Mouse (Mus musculus): ENCODE measurements around the gene Fam76a. TPM values are rescaled to one million over a fixed set of nuclear protein-coding genes. Genes with fewer than 3 reads are reported as not detected.

The Fam76a gene
- polyA plus RNA-seq, 1 experiment from 2014 or later, result 47.3 TPM

GRCm38 (mm10) chr4:132961866-132962265 lies 39.5 kb upstream of the Fam76a start:
- H3K4me2 ChIP-seq (ENCODE audit: low read depth, low read length), result no peak overlapping the region
- peaks cover 12% of the 10 kb centered on the region for H3K4me1 ChIP-seq (ENCODE audit: control insufficient read depth, insufficient read depth, low read length)
- H3K9me3 ChIP-seq (ENCODE audit: control insufficient read depth, low read length), result no peaks in the 10 kb centered on the region
- no peak overlapping the region for H3K9ac ChIP-seq (ENCODE audit: low read depth, low read length)
- ATAC-seq (ENCODE audit: low read depth) (no peak), DNase-seq (ENCODE audit: low spot score) (no peak)
- no peak overlapping the region for H3K27ac ChIP-seq (replicated peaks; ENCODE audit: low read depth, low read length)
- H3K4me3 ChIP-seq (ENCODE audit: low read depth, low read length), result no peak overlapping the region
- no peaks in the 10 kb centered on the region for H3K27me3 ChIP-seq (replicated peaks; ENCODE audit: control insufficient read depth, insufficient read depth, low read length)
- no peaks in the 10 kb centered on the region for H3K36me3 ChIP-seq (ENCODE audit: control insufficient read depth, insufficient read depth, low read length)
- 67% methylated on average over 5 of the region's 5 CpGs for WGBS

DNA sequence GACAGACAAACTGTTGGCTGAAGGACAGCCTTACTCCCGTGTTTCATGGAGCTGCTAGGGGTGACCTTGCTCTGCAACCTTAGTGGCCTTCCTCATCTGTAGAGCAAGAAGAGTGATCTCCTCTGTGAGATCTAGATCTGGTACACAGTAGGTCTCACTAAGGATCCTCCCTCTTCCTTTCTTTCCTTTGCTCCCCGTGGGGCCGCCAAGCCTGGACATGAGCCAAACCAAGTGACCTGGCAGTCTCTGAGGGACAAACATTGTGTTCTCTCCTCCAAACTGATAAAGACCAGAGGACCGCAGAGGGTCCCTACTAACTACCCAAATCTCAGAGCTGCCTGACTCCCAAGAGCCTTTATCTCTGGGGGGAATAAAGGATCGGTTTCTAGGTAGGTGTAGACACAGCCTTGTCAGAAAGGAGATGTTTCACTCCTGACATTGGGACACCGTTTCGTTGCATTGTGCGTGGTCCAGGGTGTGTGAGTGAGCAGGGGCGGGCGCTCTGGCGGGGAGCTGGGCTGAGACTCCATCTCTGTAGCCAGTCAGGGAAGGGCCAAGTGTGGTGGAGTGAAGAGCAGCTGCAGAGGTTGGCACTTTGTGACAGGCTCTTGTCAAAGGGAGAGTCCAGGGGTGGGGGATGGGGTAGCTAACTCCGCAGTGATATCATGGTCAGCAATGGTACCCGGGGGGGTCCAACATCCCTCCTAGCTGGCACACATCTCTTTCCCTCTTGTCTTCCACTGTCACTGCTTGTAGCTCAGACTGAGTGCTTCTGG lies 38.7 kb upstream of the Fam76a start:
- no peak overlapping the region for H3K4me2 ChIP-seq (ENCODE audit: low read depth, low read length)
- DNase-seq (ENCODE audit: low spot score), result no peak
- H3K4me3 ChIP-seq (ENCODE audit: low read depth, low read length), result no peak overlapping the region
- no peaks in the 10 kb centered on the region for H3K9me3 ChIP-seq (ENCODE audit: control insufficient read depth, low read length)
- no peak overlapping the region for H3K9ac ChIP-seq (ENCODE audit: low read depth, low read length)
- no peaks in the 10 kb centered on the region for H3K27me3 ChIP-seq (replicated peaks; ENCODE audit: control insufficient read depth, insufficient read depth, low read length)
- H3K36me3 ChIP-seq (ENCODE audit: control insufficient read depth, insufficient read depth, low read length), result no peaks in the 10 kb centered on the region
- 59% methylated on average over 13 of the region's 13 CpGs for WGBS
- ATAC-seq (ENCODE audit: low read depth), result no peak
- H3K27ac ChIP-seq (replicated peaks; ENCODE audit: low read depth, low read length), result no peak overlapping the region
- peaks cover 12% of the 10 kb centered on the region for H3K4me1 ChIP-seq (ENCODE audit: control insufficient read depth, insufficient read depth, low read length)

- Histone ChIP-seq H3K9me3 (ENCODE audit: control insufficient read depth, low read length) (no peaks in the 10 kb centered on the region), H3K36me3 (ENCODE audit: control insufficient read depth, insufficient read depth, low read length) (no peaks in the 10 kb centered on the region), H3K27ac (replicated peaks; ENCODE audit: low read depth, low read length) (no peak overlapping the region), H3K27me3 (replicated peaks; ENCODE audit: control insufficient read depth, insufficient read depth, low read length) (no peaks in the 10 kb centered on the region), H3K4me2 (ENCODE audit: low read depth, low read length) (no peak overlapping the region), H3K4me3 (ENCODE audit: low read depth, low read length) (no peak overlapping the region), H3K9ac (ENCODE audit: low read depth, low read length) (no peak overlapping the region), H3K4me1 (ENCODE audit: control insufficient read depth, insufficient read depth, low read length) (peaks cover 12% of the 10 kb centered on the region)
- WGBS, result 57% methylated on average over 5 of the region's 5 CpGs
- DNase-seq (ENCODE audit: low spot score) (no peak), ATAC-seq (ENCODE audit: low read depth) (no peak)
Measured at GRCm38 (mm10) chr4:132960313-132960712, 38.0 kb upstream of the Fam76a start.

- no peak for ATAC-seq (ENCODE audit: low read depth)
- H3K9me3 ChIP-seq (ENCODE audit: control insufficient read depth, low read length), result no peaks in the 10 kb centered on the region
- 41% methylated on average over 3 of the region's 3 CpGs for WGBS
- H3K36me3 ChIP-seq (ENCODE audit: control insufficient read depth, insufficient read depth, low read length), result no peaks in the 10 kb centered on the region
- no peak overlapping the region for H3K4me3 ChIP-seq (ENCODE audit: low read depth, low read length)
- H3K27me3 ChIP-seq (replicated peaks; ENCODE audit: control insufficient read depth, insufficient read depth, low read length), result no peaks in the 10 kb centered on the region
- H3K9ac ChIP-seq (ENCODE audit: low read depth, low read length), result no peak overlapping the region
- no peak for DNase-seq (ENCODE audit: low spot score)
- peaks cover 12% of the 10 kb centered on the region for H3K4me1 ChIP-seq (ENCODE audit: control insufficient read depth, insufficient read depth, low read length)
- peak overlapping the region; percentile 78; the same call in 1 of the 2 replicates for H3K27ac ChIP-seq (replicated peaks; ENCODE audit: low read depth, low read length)
- H3K4me2 ChIP-seq (ENCODE audit: low read depth, low read length), result no peak overlapping the region
Measured at GRCm38 (mm10) chr4:132959679-132960045, 37.3 kb upstream of the Fam76a start.

GRCm38 (mm10) chr4:132958741-132959678 lies 36.7 kb upstream of the Fam76a start:
- no peaks in the 10 kb centered on the region for H3K9me3 ChIP-seq (ENCODE audit: control insufficient read depth, low read length)
- peak; percentile 87 for ATAC-seq (ENCODE audit: low read depth)
- no peaks in the 10 kb centered on the region for H3K27me3 ChIP-seq (replicated peaks; ENCODE audit: control insufficient read depth, insufficient read depth, low read length)
- 11% methylated on average over 10 of the region's 10 CpGs for WGBS
- peak; percentile 86 for DNase-seq (ENCODE audit: low spot score)
- no peak overlapping the region for H3K4me3 ChIP-seq (ENCODE audit: low read depth, low read length)
- H3K27ac ChIP-seq (replicated peaks; ENCODE audit: low read depth, low read length), result peak overlapping the region; percentile 78
- H3K4me2 ChIP-seq (ENCODE audit: low read depth, low read length), result 0 out of 2 replicates have a peak overlapping the region, but pooled peaks have one; percentile 12
- H3K4me1 ChIP-seq (ENCODE audit: control insufficient read depth, insufficient read depth, low read length), result peaks cover 12% of the 10 kb centered on the region
- H3K9ac ChIP-seq (ENCODE audit: low read depth, low read length), result no peak overlapping the region
- H3K36me3 ChIP-seq (ENCODE audit: control insufficient read depth, insufficient read depth, low read length), result no peaks in the 10 kb centered on the region

DNA sequence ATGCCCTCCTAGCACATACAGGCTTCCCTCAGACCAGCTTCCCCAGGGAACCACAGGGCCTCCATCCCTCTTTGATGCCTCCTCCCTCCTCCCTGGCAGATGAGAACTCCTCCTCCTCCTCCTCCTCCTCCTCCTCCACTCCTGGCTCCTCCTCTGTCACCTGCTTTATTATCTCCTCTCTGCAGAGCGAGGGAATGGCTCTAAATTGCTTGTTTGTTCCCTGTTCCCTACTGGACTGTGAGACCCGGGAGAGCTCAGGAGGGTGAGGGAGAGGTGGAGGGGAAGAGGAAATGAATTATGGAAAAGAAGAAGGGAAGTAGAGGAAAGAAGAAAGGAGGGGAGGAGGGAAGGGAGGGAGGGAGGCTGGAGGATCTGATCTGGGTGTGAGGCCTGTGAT lies 33.0 kb upstream of the Fam76a start:
- Histone ChIP-seq H3K27ac (replicated peaks; ENCODE audit: low read depth, low read length) (no peak overlapping the region), H3K4me2 (ENCODE audit: low read depth, low read length) (no peak overlapping the region), H3K4me1 (ENCODE audit: control insufficient read depth, insufficient read depth, low read length) (peaks cover 7% of the 10 kb centered on the region), H3K9ac (ENCODE audit: low read depth, low read length) (no peak overlapping the region), H3K27me3 (replicated peaks; ENCODE audit: control insufficient read depth, insufficient read depth, low read length) (no peaks in the 10 kb centered on the region), H3K4me3 (ENCODE audit: low read depth, low read length) (no peak overlapping the region), H3K9me3 (ENCODE audit: control insufficient read depth, low read length) (no peaks in the 10 kb centered on the region), H3K36me3 (ENCODE audit: control insufficient read depth, insufficient read depth, low read length) (no peaks in the 10 kb centered on the region)
- no peak for DNase-seq (ENCODE audit: low spot score)
- WGBS, result 38% methylated on average over 2 of the region's 2 CpGs
- no peak for ATAC-seq (ENCODE audit: low read depth)

GRCm38 (mm10) chr4:132954530-132955394 lies 32.4 kb upstream of the Fam76a start:
- Histone ChIP-seq H3K27me3 (replicated peaks; ENCODE audit: control insufficient read depth, insufficient read depth, low read length) (no peaks in the 10 kb centered on the region), H3K4me3 (ENCODE audit: low read depth, low read length) (no peak overlapping the region), H3K36me3 (ENCODE audit: control insufficient read depth, insufficient read depth, low read length) (no peaks in the 10 kb centered on the region), H3K9ac (ENCODE audit: low read depth, low read length) (no peak overlapping the region), H3K27ac (replicated peaks; ENCODE audit: low read depth, low read length) (no peak overlapping the region), H3K9me3 (ENCODE audit: control insufficient read depth, low read length) (no peaks in the 10 kb centered on the region), H3K4me2 (ENCODE audit: low read depth, low read length) (no peak overlapping the region), H3K4me1 (ENCODE audit: control insufficient read depth, insufficient read depth, low read length) (peaks cover 12% of the 10 kb centered on the region)
- 62% methylated on average over 7 of the region's 7 CpGs for WGBS
- no peak for DNase-seq (ENCODE audit: low spot score)
- no peak for ATAC-seq (ENCODE audit: low read depth)

DNA sequence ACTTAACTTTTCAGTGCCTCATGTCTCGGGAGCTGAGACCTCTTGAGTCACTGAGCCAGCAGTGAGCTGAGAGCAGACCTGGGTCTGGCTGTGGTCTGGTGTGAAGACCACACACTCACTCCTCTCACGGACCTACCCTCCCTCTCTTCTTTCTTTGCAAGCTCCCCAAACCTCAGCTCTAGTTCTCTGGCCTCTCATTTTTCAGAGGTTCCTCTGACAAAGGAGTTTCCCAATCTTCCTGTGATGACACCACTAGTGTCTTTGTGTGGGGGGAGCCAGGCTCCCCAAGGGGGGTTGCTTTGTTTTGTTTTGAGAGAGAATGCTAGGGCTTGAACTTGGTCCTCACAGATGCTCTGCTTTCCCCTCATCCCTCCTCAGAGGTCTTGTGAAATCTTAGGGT lies 28.6 kb upstream of the Fam76a start:
- no peak overlapping the region for H3K27ac ChIP-seq (replicated peaks; ENCODE audit: low read depth, low read length)
- peaks cover 16% of the 10 kb centered on the region for H3K4me1 ChIP-seq (ENCODE audit: control insufficient read depth, insufficient read depth, low read length)
- DNase-seq (ENCODE audit: low spot score) (no peak), ATAC-seq (ENCODE audit: low read depth) (no peak)
- H3K4me2 ChIP-seq (ENCODE audit: low read depth, low read length), result no peak overlapping the region
- no peaks in the 10 kb centered on the region for H3K36me3 ChIP-seq (ENCODE audit: control insufficient read depth, insufficient read depth, low read length)
- no peaks in the 10 kb centered on the region for H3K9me3 ChIP-seq (ENCODE audit: control insufficient read depth, low read length)
- 50% methylated on average over 2 of the region's 2 CpGs for WGBS
- no peak overlapping the region for H3K9ac ChIP-seq (ENCODE audit: low read depth, low read length)
- H3K4me3 ChIP-seq (ENCODE audit: low read depth, low read length), result no peak overlapping the region
- H3K27me3 ChIP-seq (replicated peaks; ENCODE audit: control insufficient read depth, insufficient read depth, low read length), result no peaks in the 10 kb centered on the region

All from embryonic facial prominence, embryonic 14.5 days (tissue).